In the genomic region with DNA sequence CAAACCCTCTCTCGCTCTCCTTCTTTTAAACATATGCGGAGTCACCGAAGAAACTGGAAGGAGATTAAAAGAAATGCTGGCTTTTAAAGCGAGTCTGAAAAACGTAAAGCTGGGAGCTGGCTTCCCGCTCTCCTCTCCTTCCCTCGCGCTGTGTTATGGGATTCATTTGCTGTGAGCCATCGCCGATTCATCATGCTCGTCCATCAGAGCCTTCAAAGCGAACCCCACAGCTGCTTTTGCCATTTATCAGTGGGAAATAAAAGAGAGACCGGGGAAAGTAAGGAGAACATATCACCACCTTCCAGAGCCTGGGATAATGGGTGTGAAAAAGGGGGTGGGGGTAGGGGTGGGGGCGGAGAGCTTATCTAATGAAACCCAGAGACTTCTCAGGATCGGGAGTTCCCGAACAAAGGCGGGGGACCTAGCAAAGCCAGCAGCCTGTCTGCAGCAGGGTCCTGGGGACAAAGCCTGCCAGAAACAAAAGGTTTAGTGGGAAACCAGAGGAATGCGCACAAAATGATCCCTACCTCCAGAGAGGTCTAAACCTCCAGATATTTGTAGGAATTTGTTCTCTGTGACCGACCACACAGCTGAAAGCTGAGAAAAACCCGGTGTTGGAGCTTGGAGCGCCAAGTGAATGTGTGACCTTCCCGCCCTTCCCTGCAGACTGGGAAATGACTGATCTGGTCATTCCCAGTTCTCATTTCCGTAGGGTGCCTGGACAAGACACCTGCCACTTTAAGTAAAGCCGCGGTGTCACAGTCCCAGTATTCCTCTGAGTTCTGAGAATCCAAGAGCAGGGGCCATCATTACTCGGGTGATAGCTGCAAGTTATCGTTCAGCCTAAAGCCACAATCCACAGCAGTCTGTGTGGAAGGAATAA, we compare ENCODE assay signal across 8 mouse cellular contexts.
A peak's percentile ranks its signal among the peaks of the same experiment; 100 is the strongest.
DNase-seq lines count a peak whose midpoint lies in the region; ATAC-seq lines count a peak whose summit lies in the region.

No protein-coding gene starts in this region.

- peak overlapping the region; percentile 47 for H3K4me2 ChIP-seq in kidney, embryonic 14.5 days (replicated peaks; ENCODE audit: low read depth, low read length)
- H3K4me2 ChIP-seq in embryonic facial prominence, embryonic 11.5 days (ENCODE audit: low read depth, low read length), result peak overlapping the region; percentile 29
- H3K4me2 ChIP-seq in intestine, embryonic 15.5 days (replicated peaks), result peak overlapping the region; percentile 52

- no peak for DNase-seq in kidney, adult 18-20 months
- DNase-seq in embryonic facial prominence, embryonic 11.5 days (ENCODE audit: low spot score), result peak; percentile 70
- DNase-seq in neural tube, embryonic 10.5 days (ENCODE audit: extremely low spot score, low spot score), result peak; percentile 88
- no peak for DNase-seq in frontal cortex, postnatal 10 days (ENCODE audit: low spot score in 2 of 2)
- DNase-seq in gastrocnemius, postnatal 36 days, result no peak

- WGBS in kidney, embryonic 14.5 days, result 5% methylated on average over 27 of the region's 27 CpGs
- WGBS in embryonic facial prominence, embryonic 11.5 days, result 4% methylated on average over 27 of the region's 27 CpGs
- 7% methylated on average over 27 of the region's 27 CpGs for WGBS in intestine, embryonic 15.5 days

- intact Hi-C loops in gastrocnemius, postnatal 36 days (cut with DNase I), result loop anchor here (10.0 kb wide), 1 partner anchor 149 kb away; no protein-coding TSS in a partner anchor

- peak overlapping the region; percentile 55; the same call in 1 of the 2 replicates for H3K27ac ChIP-seq in kidney, embryonic 14.5 days (ENCODE audit: low read depth, low read length)
- peak overlapping the region; percentile 70 for H3K27ac ChIP-seq in embryonic facial prominence, embryonic 11.5 days (replicated peaks; ENCODE audit: low read depth, low read length)
- peak overlapping the region; percentile 77 for H3K27ac ChIP-seq in intestine, embryonic 15.5 days

- H3K4me3 ChIP-seq in kidney, embryonic 14.5 days (ENCODE audit: low read length), result peak overlapping the region; percentile 18
- H3K4me3 ChIP-seq in embryonic facial prominence, embryonic 11.5 days (ENCODE audit: low read depth, low read length), result 0 out of 2 replicates have a peak overlapping the region, but pooled peaks have one; percentile 14
- peak overlapping the region; percentile 11; the same call in 1 of the 2 replicates for H3K4me3 ChIP-seq in intestine, embryonic 15.5 days (replicated peaks)

- peak overlapping the region; percentile 48; the same call in 1 of the 2 replicates for H3K9ac ChIP-seq in kidney, embryonic 14.5 days (ENCODE audit: low read depth, low read length)
- H3K9ac ChIP-seq in embryonic facial prominence, embryonic 11.5 days (replicated peaks; ENCODE audit: low read length), result peak overlapping the region; percentile 57
- H3K9ac ChIP-seq in intestine, embryonic 15.5 days, result peak overlapping the region; percentile 15; the same call in 1 of the 2 replicates

- peak; percentile 29; the same call in 1 of the 2 replicates for ATAC-seq in kidney, embryonic 14.5 days (ENCODE audit: low FRiP score, low TSS enrichment)
- ATAC-seq in embryonic facial prominence, embryonic 11.5 days (replicated peaks; ENCODE audit: insufficient number of reproducible peaks, low FRiP score, low TSS enrichment, low read depth), result peak; percentile 77
- peak; percentile 61 for ATAC-seq in intestine, embryonic 15.5 days
- no peak for ATAC-seq in megakaryocyte-erythroid progenitor cell, adult 5-6 weeks (replicated peaks; ENCODE audit: low FRiP score, low TSS enrichment, poor library complexity, severe bottlenecking)

- no peaks in the 10 kb centered on the region for H3K27me3 ChIP-seq in kidney, embryonic 14.5 days (ENCODE audit: control insufficient read depth, insufficient read depth, low read length)
- H3K27me3 ChIP-seq in embryonic facial prominence, embryonic 11.5 days (ENCODE audit: control insufficient read depth, insufficient read depth, low read length), result no peaks in the 10 kb centered on the region
- no peaks in the 10 kb centered on the region for H3K27me3 ChIP-seq in intestine, embryonic 15.5 days (replicated peaks)

- peaks cover 11% of the 10 kb centered on the region; the same call in 1 of the 2 replicates for H3K4me1 ChIP-seq in kidney, embryonic 14.5 days (ENCODE audit: control insufficient read depth, insufficient read depth, low read length)
- peaks cover 5% of the 10 kb centered on the region for H3K4me1 ChIP-seq in embryonic facial prominence, embryonic 11.5 days (ENCODE audit: control insufficient read depth, insufficient read depth, low read length)
- H3K4me1 ChIP-seq in intestine, embryonic 15.5 days (replicated peaks), result peaks cover 12% of the 10 kb centered on the region; the same call in 1 of the 2 replicates

- no peaks in the 10 kb centered on the region for H3K9me3 ChIP-seq in kidney, embryonic 14.5 days (ENCODE audit: control insufficient read depth, low read length)
- no peaks in the 10 kb centered on the region for H3K9me3 ChIP-seq in embryonic facial prominence, embryonic 11.5 days (replicated peaks; ENCODE audit: control insufficient read depth, low read length)
- no peaks in the 10 kb centered on the region for H3K9me3 ChIP-seq in intestine, embryonic 15.5 days

- H3K36me3 ChIP-seq in kidney, embryonic 14.5 days (ENCODE audit: control insufficient read depth, insufficient read depth, low read length), result no peaks in the 10 kb centered on the region
- H3K36me3 ChIP-seq in embryonic facial prominence, embryonic 11.5 days (replicated peaks; ENCODE audit: control insufficient read depth, insufficient read depth, low read depth, low read length), result no peaks in the 10 kb centered on the region
- H3K36me3 ChIP-seq in intestine, embryonic 15.5 days, result no peaks in the 10 kb centered on the region

Comparison
In these comparisons a context has a peak if more than half of its experiments do, and no peak if none do; other contexts are left out.
1. DNase-seq: peak in embryonic facial prominence, embryonic 11.5 days (single experiment) and neural tube, embryonic 10.5 days (single experiment); none in kidney, adult 18-20 months (single experiment), frontal cortex, postnatal 10 days (0 of 2) and gastrocnemius, postnatal 36 days (0 of 2).
2. Peak in every context shown above with its lines, with median percentiles within 50 percentile points of each other: H3K27ac ChIP-seq, H3K4me2 ChIP-seq, H3K4me3 ChIP-seq and H3K9ac ChIP-seq.